Comparison of ENCODE assay signal across 26 mouse cellular contexts in the genomic region with DNA sequence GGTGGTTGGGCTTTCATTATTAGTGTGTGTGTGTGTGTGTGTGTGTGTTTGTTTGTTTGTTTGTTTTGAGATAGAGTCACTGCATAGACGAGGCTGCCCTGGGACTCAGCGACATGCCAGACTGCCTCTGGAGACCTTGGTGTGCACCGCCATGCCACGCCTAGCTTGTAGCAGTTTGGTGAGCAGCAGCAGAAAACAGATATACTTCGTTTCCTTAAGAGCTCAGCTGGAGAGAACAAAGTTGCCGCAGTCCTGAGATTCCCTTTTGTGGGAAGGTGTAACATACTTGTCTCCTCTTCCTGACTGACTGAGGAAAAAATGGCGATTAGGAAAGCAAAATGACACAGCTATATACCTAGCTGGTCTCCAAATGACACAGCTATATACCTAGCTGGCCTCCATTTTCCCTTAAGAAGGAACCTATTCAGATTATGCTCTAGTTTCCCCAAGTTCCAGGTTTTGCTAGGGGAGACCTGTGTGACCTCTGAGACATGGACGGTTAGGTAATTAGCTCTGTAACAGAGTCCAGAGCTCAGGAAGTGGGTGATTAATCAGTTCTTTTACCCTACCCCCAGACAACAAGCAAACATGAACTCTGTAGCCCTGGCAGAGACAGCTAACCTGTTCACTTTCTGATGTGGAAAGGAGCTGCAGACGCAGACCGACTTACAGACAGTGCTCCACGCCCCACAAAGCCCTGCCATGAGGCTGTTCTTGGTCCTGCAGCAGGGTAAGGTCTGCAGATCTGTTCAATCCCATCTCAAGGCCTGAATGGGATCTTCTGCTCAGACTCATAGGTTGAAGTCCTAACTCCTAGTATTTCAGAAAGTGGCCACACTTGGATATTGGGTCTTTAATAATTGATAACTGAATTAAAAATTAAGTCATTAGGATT. TPM values are rescaled to one million over a fixed set of nuclear protein-coding genes. Genes with fewer than 3 reads are reported as not detected.
DNase-seq lines count a peak whose midpoint lies in the region; ATAC-seq lines count a peak whose summit lies in the region.
"Had no signal": no experiment of that assay in that cellular context is flagged by ENCODE, and none has a peak within 500 bp of the region (broad histone marks: within the 10 kb centered on the region; RNA-seq: fewer than 3 reads in every experiment).

No protein-coding gene starts in this region.

- no peak overlapping the region for H3K4me3 ChIP-seq in intestine, embryonic 16.5 days (ENCODE audit: low read length)
- H3K4me3 ChIP-seq in liver, embryonic 16.5 days (ENCODE audit: low read depth, low read length): no peak overlapping the region
- H3K4me3 ChIP-seq: embryonic facial prominence, embryonic 10.5 days; forebrain, embryonic 15.5 days had no signal

- H3K4me1 ChIP-seq in intestine, embryonic 16.5 days (ENCODE audit: control insufficient read depth, insufficient read depth, low read length): no peaks in the 10 kb centered on the region
- H3K4me1 ChIP-seq in liver, embryonic 16.5 days (ENCODE audit: control insufficient read depth, low read depth, low read length): no peaks in the 10 kb centered on the region

- H3K36me3 ChIP-seq in intestine, embryonic 16.5 days (ENCODE audit: control insufficient read depth, insufficient read depth, low read length): no peaks in the 10 kb centered on the region
- H3K36me3 ChIP-seq in liver, embryonic 16.5 days (ENCODE audit: control insufficient read depth, insufficient read depth): no peaks in the 10 kb centered on the region
- H3K36me3 ChIP-seq: forebrain, embryonic 15.5 days had no signal

- H3K27ac ChIP-seq in intestine, embryonic 16.5 days (ENCODE audit: low read length): peak overlapping the region; percentile 50
- peak overlapping the region; percentile 72 for H3K27ac ChIP-seq in liver, embryonic 16.5 days (ENCODE audit: low read length)
- H3K27ac ChIP-seq: embryonic facial prominence, embryonic 10.5 days; forebrain, embryonic 15.5 days; hindbrain, embryonic 14.5 days; macrophage had no signal

- H3K4me2 ChIP-seq in intestine, embryonic 16.5 days (ENCODE audit: low read depth, low read length): no peak overlapping the region
- H3K4me2 ChIP-seq in liver, embryonic 16.5 days (ENCODE audit: low read depth, low read length): no peak overlapping the region
- H3K4me2 ChIP-seq: forebrain, embryonic 15.5 days; hindbrain, embryonic 14.5 days had no signal

- peak; percentile 81 for DNase-seq in kidney, adult 9 months
- no peak for DNase-seq in kidney, postnatal 25 days
- DNase-seq in kidney, postnatal 36 days: peak; percentile 42 to 64
- DNase-seq in embryo, embryonic 10 days (ENCODE audit: low spot score): no peak
- DNase-seq in gastrocnemius, postnatal 25 days: no peak
- no peak for DNase-seq in urinary bladder, postnatal 10 days (ENCODE audit: low spot score)
- DNase-seq: adrenal gland, postnatal 36 days; cerebellum, adult 9-11 months; heart, postnatal 4 days; thymus, adult 18-20 months; thymus, postnatal 36 days had no signal

- H3K27me3 ChIP-seq in intestine, embryonic 16.5 days (replicated peaks; ENCODE audit: control insufficient read depth, insufficient read depth, low read length): no peaks in the 10 kb centered on the region
- no peaks in the 10 kb centered on the region for H3K27me3 ChIP-seq in liver, embryonic 16.5 days (ENCODE audit: control insufficient read depth, insufficient read depth, low read depth, low read length)
- H3K27me3 ChIP-seq: forebrain, embryonic 15.5 days; Patski had no signal

- no peak overlapping the region for H3K9ac ChIP-seq in intestine, embryonic 16.5 days (ENCODE audit: low read depth, low read length)
- no peak overlapping the region for H3K9ac ChIP-seq in liver, embryonic 16.5 days (ENCODE audit: low read depth, low read length)
- H3K9ac ChIP-seq: forebrain, embryonic 15.5 days; hindbrain, embryonic 14.5 days had no signal

- H3K9me3 ChIP-seq in intestine, embryonic 16.5 days (ENCODE audit: control insufficient read depth, low read length): no peaks in the 10 kb centered on the region
- H3K9me3 ChIP-seq in liver, embryonic 16.5 days (replicated peaks; ENCODE audit: control insufficient read depth, low read length): no peaks in the 10 kb centered on the region
- H3K9me3 ChIP-seq: embryonic facial prominence, embryonic 10.5 days; forebrain, embryonic 15.5 days had no signal

- ATAC-seq in intestine, embryonic 16.5 days: peak; percentile 63
- peak; percentile 79 for ATAC-seq in liver, embryonic 16.5 days (ENCODE audit: low read depth)
- ATAC-seq: forebrain, embryonic 15.5 days; inflammation-experienced regulatory T-cells, adult 6 months; Patski had no signal

- WGBS in intestine, embryonic 16.5 days: 45% methylated on average over 11 of the region's 11 CpGs
- 62% methylated on average over 11 of the region's 11 CpGs for WGBS in liver, embryonic 16.5 days (ENCODE audit: insufficient replicate concordance)

RNA-seq across cellular contexts. Expression of gene Bcl7c, which starts 36.6 kb away (rescaled TPM):
- 24.9 and 34.5 TPM in 2 replicates for polyA plus RNA-seq in intestine, embryonic 16.5 days (2015; fragmentation: Nextera tagmentation; extraction: Ambion mirVana)
- 16.8 and 17.0 TPM in 2 replicates for polyA plus RNA-seq in liver, embryonic 16.5 days (2015; fragmentation: Nextera tagmentation; extraction: Ambion mirVana)
- total RNA-seq in gastrocnemius, postnatal 25 days (2021): 10 to 100 TPM; 41.2 to 41.7 TPM

RNA-seq across cellular contexts. Expression of gene Ctf1, which starts 40.4 kb away (rescaled TPM):
- polyA plus RNA-seq in intestine, embryonic 16.5 days (2015; fragmentation: Nextera tagmentation; extraction: Ambion mirVana): 5.2 and 6.5 TPM in 2 replicates
- polyA plus RNA-seq in liver, embryonic 16.5 days (2015; fragmentation: Nextera tagmentation; extraction: Ambion mirVana): 2.0 and 2.5 TPM in 2 replicates
- 10 to 100 TPM; 13.8 to 15.1 TPM for total RNA-seq in gastrocnemius, postnatal 25 days (2021)
- total RNA-seq: neutrophil, adult 5-6 weeks had no signal
- polyA plus RNA-seq: inflammation-experienced regulatory T-cells, adult 6 months; macrophage had no signal

RNA-seq across cellular contexts. Expression of gene Zfp629, which starts 56.5 kb away (rescaled TPM):
- 7.9 and 8.5 TPM in 2 replicates for polyA plus RNA-seq in intestine, embryonic 16.5 days (2015; fragmentation: Nextera tagmentation; extraction: Ambion mirVana)
- 1.4 and 2.1 TPM in 2 replicates for polyA plus RNA-seq in liver, embryonic 16.5 days (2015; fragmentation: Nextera tagmentation; extraction: Ambion mirVana)
- 1 to 10 TPM; 8.4 to 9.4 TPM for total RNA-seq in gastrocnemius, postnatal 25 days (2021)

RNA-seq across cellular contexts. Expression of gene Ctf2, which starts 59.8 kb away (rescaled TPM):
- 0.07 and 0.12 TPM in 2 replicates for polyA plus RNA-seq in intestine, embryonic 16.5 days (2015; fragmentation: Nextera tagmentation; extraction: Ambion mirVana)
- 0.05 TPM in 2 replicates for polyA plus RNA-seq in liver, embryonic 16.5 days (2015; fragmentation: Nextera tagmentation; extraction: Ambion mirVana)
- not detected for total RNA-seq in gastrocnemius, postnatal 25 days (2021)
- total RNA-seq: adrenal gland, adult 18-20 months; adrenal gland, postnatal 36 days; common myeloid progenitor, adult 5-6 weeks; gastrocnemius, postnatal 4 days; heart, adult 8-10 months; heart, postnatal 4 days; layer of hippocampus, adult 8-10 months; left cerebral cortex, postnatal 36 days; neutrophil, adult 5-6 weeks had no signal
- polyA plus RNA-seq: inflammation-experienced regulatory T-cells, adult 6 months; macrophage had no signal

Comparison
In these comparisons a context has a peak if more than half of its experiments do, and no peak if none do; other contexts are left out.
1. DNase-seq: peak in kidney, adult 9 months (single experiment) and kidney, postnatal 36 days (2 of 2); none in kidney, postnatal 25 days (0 of 2), embryo, embryonic 10 days (single experiment), gastrocnemius, postnatal 25 days (single experiment) and urinary bladder, postnatal 10 days (single experiment).